Mouse (Mus musculus): ENCODE measurements around the gene Mbd6. TPM values are rescaled to one million over a fixed set of nuclear protein-coding genes. Genes with fewer than 3 reads are reported as not detected.
"Not testable (repeated sequence)": the region's sequence is repeated elsewhere in the genome, so short reads cannot be mapped to it uniquely, and the experiment has no call there.

The Mbd6 gene
- total RNA-seq, 2 experiments from 2014 or later: 41.2 to 44.7 TPM

DNA sequence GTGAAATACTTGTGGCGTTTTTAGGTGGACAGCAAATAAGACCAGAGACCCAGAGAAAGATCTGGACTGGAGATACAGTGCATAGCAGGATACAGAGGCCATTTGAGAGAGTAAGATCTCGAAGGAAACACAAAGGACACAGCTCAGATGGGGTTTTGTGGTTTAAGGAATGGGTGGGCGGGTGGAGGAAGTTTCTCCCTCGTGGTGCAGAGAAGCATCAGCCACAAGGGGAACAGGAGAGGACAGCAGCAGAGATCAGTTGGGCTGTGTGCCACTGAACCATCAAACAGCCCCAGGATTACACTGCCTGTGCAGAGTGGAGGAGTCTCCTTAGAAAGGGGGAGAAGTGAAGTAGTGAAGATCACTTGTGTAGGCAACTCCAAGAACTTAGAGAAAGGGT lies 29.2 kb upstream of the Mbd6 start:
- DNase-seq (ENCODE audit: low spot score in 2 of 2): no peak
- intact Hi-C loops (cut with DNase I): no loop called here

- intact Hi-C loops (cut with DNase I): no loop called here
Observed at GRCm38 (mm10) chr10:127317277-127317676, 28.5 kb upstream of the Mbd6 start.

GRCm38 (mm10) chr10:127314950-127315349 lies 26.1 kb upstream of the Mbd6 start:
- intact Hi-C loops (cut with DNase I); DNase-seq (ENCODE audit: low spot score in 2 of 2): not testable (repeated sequence)

More at GRCm38 (mm10) chr10:127317277-127317676, 28.5 kb upstream of the Mbd6 start:
- no peak for DNase-seq (ENCODE audit: low spot score in 2 of 2)

- intact Hi-C loops (cut with DNase I); DNase-seq (ENCODE audit: low spot score in 2 of 2): not testable (repeated sequence)
Observed at GRCm38 (mm10) chr10:127313516-127313915, 24.7 kb upstream of the Mbd6 start.

GRCm38 (mm10) chr10:127312858-127313257 lies 24.0 kb upstream of the Mbd6 start:
- intact Hi-C loops (cut with DNase I): no loop called here
- DNase-seq (ENCODE audit: low spot score in 2 of 2): no peak

DNA sequence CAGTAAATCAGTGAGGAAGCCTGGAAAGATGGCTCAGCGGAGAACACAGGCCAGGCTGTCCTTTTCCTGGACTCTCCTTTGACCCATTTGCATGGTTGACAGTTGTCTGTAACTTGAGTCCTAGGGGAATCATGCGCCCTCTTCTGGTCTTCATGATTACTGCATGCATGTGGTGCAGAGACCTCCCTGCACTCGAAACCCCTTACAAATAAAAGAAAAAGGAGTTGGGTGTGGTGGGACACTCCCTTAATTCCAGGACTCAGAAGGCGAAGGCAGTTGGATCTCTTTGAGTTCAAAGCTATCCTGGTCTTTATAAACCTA lies 23.5 kb upstream of the Mbd6 start:
- DNase-seq (ENCODE audit: low spot score in 2 of 2): peak; percentile 77 to 83
- intact Hi-C loops (cut with DNase I): no loop called here

DNA sequence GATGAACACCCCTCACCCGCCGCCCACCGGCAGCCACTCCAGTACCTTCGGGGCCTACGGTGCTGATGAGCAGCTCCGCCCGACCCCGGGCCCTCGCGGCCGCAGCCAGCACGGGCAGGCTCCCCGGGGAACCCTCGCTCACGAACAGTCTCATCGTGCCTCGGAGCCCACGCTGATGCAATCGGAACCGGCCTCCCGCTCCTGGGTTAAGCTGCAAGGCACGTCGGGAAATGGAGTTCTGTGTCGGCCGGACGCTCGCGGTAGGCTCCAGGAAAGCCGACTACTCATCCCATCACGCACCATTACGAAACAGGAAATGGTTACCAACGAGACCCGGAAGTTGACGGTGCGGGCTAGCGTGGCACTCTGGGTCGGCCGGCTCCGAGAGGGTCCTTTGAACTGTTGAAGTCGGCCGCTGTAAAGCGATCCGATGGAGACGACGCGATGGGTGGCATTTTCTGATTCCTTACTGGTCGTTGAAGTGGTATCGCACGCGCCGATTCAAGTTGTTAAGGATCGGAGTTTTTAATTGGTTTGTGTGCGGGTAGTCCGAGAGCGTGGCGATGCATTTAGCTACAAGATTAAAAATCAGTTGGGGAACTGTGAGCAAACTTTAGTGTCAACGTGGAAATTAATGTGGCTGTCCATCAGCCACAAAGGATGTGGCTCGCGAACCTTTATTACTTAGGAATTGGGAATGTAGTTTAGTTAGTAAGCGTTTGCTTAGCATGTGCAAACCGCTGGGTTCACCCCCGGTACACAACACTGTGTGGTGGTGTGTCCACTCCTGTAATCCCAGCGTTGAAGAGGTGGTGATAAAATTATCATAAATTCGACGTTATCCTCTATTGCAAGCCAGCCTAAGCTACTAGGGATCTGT lies 22.9 kb upstream of the Mbd6 start, which contains the start of gene Mars:
Gene Mars, minus strand, starts transcription at position 311 of the 880 bp plus-strand sequence.
- peak; percentile 95 to 96 for DNase-seq (ENCODE audit: low spot score in 2 of 2)
- intact Hi-C loops (cut with DNase I): no loop called here

DNA sequence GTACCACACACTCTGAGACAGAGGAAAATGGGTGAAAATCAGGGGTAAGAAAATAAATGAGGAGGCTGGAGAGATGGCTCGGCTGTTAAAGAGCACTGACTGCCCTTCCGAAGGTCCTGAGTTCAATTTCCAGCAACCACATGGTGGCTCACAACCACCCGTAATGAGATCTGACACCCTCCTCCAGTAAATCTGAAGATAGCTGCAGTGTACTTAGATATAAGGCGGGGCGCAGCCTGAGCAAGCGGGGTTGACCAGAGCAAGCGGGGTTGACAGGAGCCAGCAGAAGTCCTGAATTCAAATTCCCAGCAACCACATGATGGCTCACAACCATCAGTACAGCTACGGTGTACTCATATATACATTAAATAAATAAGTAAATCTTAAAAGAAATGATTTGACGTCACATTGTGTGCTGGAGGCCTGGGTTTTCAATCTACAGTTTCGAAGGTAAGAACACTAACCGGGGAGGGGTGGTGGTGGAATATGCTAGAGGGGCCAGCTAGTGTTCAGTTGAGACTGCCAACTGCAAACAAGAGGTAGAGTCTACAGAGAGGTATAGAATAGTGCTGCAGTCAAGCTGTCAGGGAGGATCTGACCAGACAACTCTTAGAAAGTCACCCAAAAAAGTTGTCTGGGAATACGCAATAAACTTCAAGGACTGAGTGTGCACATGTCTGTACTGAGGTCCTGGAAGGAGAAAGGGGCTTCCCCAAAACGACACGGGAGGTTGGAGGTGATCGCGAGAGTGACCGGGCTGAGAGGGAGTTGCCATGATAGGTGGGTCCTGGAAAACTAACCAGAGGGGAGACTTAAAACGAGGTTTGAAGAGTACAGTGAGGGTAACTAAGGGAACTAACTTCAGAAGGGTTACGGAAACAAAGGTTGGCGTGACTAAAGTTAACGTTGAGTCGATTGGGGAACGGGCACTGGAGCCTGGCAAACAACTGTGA lies 22.0 kb upstream of the Mbd6 start:
- intact Hi-C loops (cut with DNase I): no loop called here
- no peak for DNase-seq (ENCODE audit: low spot score in 2 of 2)

DNA sequence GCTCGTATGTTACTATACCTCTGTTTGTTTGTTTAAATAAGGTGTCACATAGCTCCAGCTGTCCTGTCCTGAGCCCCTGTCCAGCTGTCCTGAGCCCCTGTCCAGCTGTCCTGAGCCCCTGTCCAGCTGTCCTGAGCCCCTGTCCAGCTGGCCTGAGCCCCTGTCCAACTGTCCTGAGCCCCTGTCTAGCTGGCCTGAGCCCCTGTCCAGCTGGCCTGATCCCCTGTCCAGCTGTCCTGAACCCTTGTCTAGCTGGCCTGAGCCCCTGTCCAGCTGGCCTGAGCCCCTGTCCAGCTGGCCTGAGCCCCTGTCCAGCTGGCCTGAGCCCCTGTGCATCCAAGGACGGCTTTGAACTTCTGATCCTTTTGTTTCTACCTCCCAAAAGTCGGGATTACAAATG lies 20.3 kb upstream of the Mbd6 start:
- intact Hi-C loops (cut with DNase I); DNase-seq (ENCODE audit: low spot score in 2 of 2): not testable (repeated sequence)

DNA sequence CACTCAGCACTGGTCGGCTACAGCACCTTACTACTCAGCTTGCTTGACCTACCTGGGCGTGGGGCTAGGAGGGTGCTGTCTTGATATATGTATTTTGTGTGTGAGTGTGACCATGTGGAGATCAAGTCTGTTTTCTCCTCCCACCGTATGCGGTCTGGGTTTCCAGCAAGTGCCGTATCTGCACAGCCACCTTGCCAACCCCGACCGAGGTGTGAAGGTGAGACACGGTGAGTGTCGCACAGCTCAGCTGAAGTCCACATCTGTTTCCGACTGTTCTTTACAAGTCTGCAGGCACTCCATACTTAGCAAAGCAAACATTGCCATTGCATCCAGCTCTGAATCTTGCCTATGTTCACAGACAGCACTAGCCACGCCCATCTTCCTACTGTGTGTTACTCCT lies 14.3 kb upstream of the Mbd6 start:
- no peak for DNase-seq (ENCODE audit: low spot score in 2 of 2)
- intact Hi-C loops (cut with DNase I): no loop called here

DNA sequence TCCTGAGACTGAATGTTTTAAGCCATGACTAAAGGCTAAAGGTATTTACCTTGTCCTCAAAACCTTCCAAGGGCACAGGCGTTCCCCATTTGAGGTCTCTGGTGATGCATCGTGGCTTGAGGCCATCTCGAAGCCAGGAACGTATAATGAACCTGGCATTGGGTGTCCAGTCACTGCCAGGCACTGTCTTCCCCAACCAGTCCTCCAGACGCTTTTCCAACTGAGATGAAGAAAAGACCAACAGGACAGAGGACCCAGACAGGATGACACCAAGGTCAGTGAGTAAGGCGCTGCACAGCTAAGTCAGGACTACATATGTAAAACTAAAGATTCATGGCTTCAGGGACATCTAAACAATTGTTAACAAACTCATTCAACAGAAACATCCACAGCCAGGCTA lies 11.5 kb upstream of the Mbd6 start:
- DNase-seq (ENCODE audit: low spot score in 2 of 2): no peak
- intact Hi-C loops (cut with DNase I): no loop called here

DNA sequence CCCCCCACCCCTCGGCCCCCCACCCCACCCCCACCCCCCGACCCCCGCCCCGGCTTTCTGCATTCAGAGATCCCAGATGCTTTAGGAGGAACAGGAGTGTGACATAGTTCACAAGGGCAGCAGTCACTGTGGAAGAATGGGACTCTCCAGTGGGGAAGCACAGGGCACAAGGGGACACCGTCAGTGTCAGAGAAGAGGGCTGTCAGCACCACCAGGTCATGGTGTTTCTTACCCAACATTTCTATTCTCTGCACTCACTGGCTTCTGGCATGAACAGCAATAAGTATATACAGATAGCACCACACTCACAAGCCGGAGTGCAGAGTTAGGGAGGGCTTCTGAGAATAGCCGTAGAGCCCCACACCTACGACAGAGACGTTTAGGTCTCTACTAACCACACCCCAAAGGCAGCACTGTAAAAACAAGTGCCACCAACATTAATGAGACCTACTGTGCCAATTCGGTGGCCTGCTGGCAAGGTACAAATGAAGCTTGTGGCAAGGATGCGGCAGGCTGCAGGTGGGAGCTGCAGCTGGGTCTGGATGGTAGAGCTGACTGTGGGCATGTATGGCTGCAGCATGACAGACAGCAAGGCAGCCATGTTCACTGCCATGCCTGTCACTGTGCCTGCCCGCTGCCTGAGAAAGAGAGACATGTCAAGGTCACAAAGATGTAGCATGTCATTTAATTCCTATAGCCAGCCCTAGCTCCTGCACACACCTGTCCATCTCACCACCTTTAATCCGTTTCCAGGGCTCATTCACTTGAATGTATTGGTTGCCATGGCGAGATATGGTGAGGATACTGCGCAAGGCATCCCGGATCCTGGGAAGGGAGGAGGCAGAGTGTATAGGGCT lies 8.4 kb upstream of the Mbd6 start:
- DNase-seq (ENCODE audit: low spot score in 2 of 2): no peak

DNA sequence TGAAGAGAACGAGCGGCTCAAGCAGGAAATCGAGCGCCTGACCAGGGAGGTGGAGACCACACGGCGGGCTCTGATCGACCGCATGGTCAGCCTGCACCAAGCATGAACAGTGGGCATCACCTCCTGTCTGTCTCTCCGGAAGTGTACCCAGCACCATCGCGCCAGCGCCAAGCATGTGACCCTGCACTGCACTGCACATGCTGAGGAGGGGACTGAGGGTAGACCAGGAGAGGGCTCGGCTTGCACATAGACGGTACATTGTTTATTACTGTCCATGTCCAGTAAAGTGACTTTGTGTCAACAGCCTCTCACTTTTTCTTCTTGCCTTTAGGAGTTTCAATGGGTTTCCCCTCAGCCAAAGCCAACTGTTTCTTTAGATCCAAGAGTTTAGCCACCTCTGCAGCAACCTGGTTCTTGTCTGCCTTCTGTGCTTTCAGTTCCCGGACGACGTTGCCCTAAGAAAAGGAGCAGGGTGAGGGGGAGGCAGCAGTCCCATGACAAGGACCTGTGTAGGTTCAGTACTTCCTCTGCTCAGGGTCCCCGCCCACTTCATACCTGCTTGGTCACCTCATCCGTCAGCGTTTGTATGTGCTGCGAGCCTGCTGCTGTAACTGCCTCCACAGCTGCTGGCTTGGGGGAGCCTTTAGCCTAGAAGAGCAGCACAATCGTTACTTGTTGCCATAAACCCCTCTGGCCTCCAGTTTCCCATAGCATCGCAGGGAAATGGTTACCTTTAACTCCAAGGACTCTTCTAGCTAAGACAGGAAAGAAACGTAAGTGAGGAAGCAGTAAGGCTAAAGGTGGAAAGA lies 7.4 kb upstream of the Mbd6 start:
- intact Hi-C loops (cut with DNase I): no loop called here
- DNase-seq (ENCODE audit: low spot score in 2 of 2): no peak

More for the DNA sequence above, 8.4 kb upstream of the Mbd6 start:
- intact Hi-C loops (cut with DNase I): no loop called here

DNA sequence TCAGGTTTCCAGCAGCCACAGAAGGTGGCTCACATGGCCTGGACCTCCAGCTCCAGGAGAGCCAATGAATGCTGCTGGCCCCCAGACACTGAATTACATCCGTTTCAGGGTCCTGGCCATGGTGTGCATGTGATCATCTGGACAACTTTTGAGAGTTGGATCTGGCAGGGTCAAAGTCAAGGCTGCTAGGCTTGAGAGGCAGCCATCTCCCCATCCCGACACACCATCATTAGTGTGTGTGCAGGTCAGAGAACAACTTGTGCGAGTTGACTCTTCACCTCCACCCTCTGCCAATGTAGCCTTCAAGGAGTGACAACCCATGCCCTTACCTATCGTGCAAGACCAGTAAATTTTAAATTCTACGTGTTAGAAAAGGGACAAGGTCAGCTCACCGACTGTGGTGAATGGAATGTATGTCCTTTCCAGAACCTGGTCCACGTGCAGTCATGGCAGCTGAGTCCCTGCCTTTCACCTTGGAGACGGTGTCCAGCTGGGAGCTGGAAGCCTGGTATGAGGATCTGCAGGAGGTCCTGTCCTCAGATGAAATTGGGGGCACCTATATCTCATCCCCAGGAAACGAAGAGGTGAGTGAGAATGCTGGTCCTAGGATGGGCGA lies 6.2 kb upstream of the Mbd6 start:
- intact Hi-C loops (cut with DNase I): no loop called here
- no peak for DNase-seq (ENCODE audit: low spot score in 2 of 2)

DNA sequence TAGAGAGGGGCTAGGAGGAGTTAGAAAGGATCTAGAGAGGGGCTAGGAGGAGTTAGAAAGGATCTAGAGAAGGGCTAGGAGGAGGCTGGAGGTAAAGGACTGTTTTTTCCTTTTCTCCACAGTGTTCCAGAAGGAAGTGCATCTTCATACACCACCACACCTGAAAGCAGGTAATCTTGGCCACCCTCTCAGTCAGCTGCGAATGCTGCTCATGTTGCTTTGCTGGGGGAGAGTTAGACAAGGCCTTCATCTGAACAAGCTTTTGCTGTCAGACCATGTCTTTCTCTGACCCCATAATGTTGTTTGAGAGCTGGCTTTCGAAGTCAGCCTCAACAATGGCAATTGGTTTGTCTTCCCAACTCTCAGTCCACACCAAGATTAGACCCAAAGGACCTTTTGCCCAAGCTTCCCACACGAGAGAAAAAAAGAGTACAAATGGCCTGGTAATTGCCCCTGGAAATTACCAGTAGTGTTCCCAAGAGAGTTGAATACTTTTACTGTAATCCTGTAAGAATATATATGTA lies 4.8 kb upstream of the Mbd6 start:
- intact Hi-C loops (cut with DNase I): no loop called here
- no peak for DNase-seq (ENCODE audit: low spot score in 2 of 2)

DNA sequence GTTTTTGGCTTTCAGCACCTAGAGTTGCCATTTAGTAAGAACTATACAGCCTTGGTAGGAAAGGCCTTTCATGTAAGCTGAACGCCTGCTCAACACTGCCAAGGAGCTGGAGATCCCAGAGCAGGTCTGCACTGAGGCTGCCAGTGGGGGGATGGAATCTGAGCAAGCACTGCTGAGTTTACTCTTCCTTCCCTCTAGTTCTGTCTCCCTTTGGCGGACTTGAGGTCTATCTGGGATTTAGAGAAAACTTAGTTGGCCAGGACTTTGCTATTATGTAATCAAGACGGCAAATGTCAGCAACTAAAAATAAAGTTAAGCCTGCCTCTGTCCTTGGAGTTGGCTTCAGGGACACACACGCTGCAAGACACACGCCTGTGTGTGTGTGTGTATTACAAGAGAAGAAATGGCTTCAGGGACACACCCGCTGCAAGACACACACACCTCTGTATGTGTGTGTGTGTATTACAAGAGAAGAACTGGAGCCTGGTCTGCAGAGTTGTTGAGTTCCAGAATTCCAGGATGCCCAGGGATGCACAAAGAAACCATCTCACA lies 4.2 kb upstream of the Mbd6 start:
- DNase-seq (ENCODE audit: low spot score in 2 of 2): no peak
- intact Hi-C loops (cut with DNase I): no loop called here

GRCm38 (mm10) chr10:127291881-127292638 lies 3.2 kb upstream of the Mbd6 start:
- no peak for DNase-seq (ENCODE audit: low spot score in 2 of 2)
- intact Hi-C loops (cut with DNase I): no loop called here

Measured in left cerebral cortex, postnatal 14 days (tissue).